In the genomic region with DNA sequence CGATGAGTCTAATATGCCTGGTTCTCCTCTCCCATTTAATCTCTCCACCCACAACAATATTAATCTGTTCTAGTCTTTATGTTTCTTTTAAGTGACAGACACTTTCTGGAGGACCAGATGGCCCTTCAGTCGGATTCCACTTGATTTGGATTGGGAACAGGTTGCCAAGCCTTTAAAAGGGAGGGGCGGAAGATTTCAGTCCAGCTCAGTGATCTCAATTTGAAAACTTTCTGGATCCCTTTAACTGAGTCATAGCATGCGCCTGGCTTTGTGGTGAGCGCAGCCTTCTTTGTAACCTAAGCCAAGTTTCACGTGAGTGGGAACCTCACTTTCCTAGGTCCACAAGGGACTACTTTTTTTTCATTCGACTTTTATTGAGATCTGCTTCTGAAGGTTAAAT, we compare ENCODE assay signal across 12 mouse cellular contexts. TPM values are rescaled to one million over a fixed set of nuclear protein-coding genes. Genes with fewer than 3 reads are reported as not detected.
DNase-seq lines count a peak whose midpoint lies in the region; ATAC-seq and TF ChIP-seq lines count a peak whose summit lies in the region.
"Had no signal": no experiment of that assay in that cellular context is flagged by ENCODE, and none has a peak within 500 bp of the region (broad histone marks: within the 10 kb centered on the region; RNA-seq: fewer than 3 reads in every experiment).

No protein-coding gene starts in this region.

- intact Hi-C loops in heart, postnatal 10 days (cut with DNase I): no loop called here

- peaks cover 17% of the 10 kb centered on the region; the same call in 1 of the 2 replicates for H3K4me1 ChIP-seq in midbrain, postnatal 0 days (ENCODE audit: insufficient read depth, low read length)

- H3K9me3 ChIP-seq in midbrain, postnatal 0 days (ENCODE audit: low read length): no peaks in the 10 kb centered on the region
- H3K9me3 ChIP-seq: embryonic facial prominence, embryonic 15.5 days had no signal

- H3K9ac ChIP-seq in midbrain, postnatal 0 days (replicated peaks; ENCODE audit: low read length, poor library complexity, severe bottlenecking): no peak overlapping the region
- H3K9ac ChIP-seq: embryonic facial prominence, embryonic 15.5 days; liver, embryonic 14.5 days had no signal

- H3K4me3 ChIP-seq in layer of hippocampus, adult 2 months: no peak overlapping the region
- no peak overlapping the region for H3K4me3 ChIP-seq in midbrain, postnatal 0 days (ENCODE audit: low read depth, low read length)
- H3K4me3 ChIP-seq: embryonic facial prominence, embryonic 15.5 days; myocyte had no signal

- WGBS in midbrain, postnatal 0 days: 59% methylated on average over 7 of the region's 7 CpGs

- no peak for TF ChIP-seq CTCF in layer of hippocampus, adult 2 months (conservative IDR thresholded peaks at IDR 0.05)
- TF ChIP-seq CTCF in brain, embryonic 14.5 days (IDR thresholded peaks at IDR 0.05; ENCODE audit: borderline replicate concordance, extremely low read depth, insufficient read depth, insufficient read length): no peak
- no peak for TF ChIP-seq CTCF in midbrain, postnatal 0 days (IDR thresholded peaks at IDR 0.05)

- ATAC-seq in midbrain, postnatal 0 days (ENCODE audit: low FRiP score): no peak

- H3K4me2 ChIP-seq in midbrain, postnatal 0 days (ENCODE audit: low read depth, low read length, poor library complexity, severe bottlenecking): no peak overlapping the region
- H3K4me2 ChIP-seq: embryonic facial prominence, embryonic 15.5 days had no signal

- no peaks in the 10 kb centered on the region for H3K36me3 ChIP-seq in midbrain, postnatal 0 days (ENCODE audit: insufficient read depth, low read length)
- H3K36me3 ChIP-seq: embryonic facial prominence, embryonic 15.5 days had no signal

- peak overlapping the region; percentile 72 for H3K27ac ChIP-seq in layer of hippocampus, adult 2 months
- no peak overlapping the region for H3K27ac ChIP-seq in midbrain, postnatal 0 days (ENCODE audit: low read depth, low read length)
- H3K27ac ChIP-seq: embryonic facial prominence, embryonic 15.5 days; liver, embryonic 14.5 days had no signal

- DNase-seq in cerebellum, adult 9-10 months: peak; percentile 59
- DNase-seq in cerebellum, adult 11-12 months: no peak
- peak; percentile 29 to 47 for DNase-seq in layer of hippocampus, adult 2 months (ENCODE audit: low spot score in 2 of 2)
- no peak for DNase-seq in layer of hippocampus, postnatal 25 days (ENCODE audit: extremely low spot score in 1 of 2, low spot score in 1 of 2)
- peak; percentile 87 for DNase-seq in brain, embryonic 14.5 days (ENCODE audit: low read depth)
- DNase-seq in heart, postnatal 10 days: peak; percentile 53 to 54
- DNase-seq in midbrain, postnatal 0 days (ENCODE audit: low spot score): no peak
- DNase-seq: kidney, adult 8-10 months; thymus, adult 2 months had no signal

- H3K27me3 ChIP-seq in midbrain, postnatal 0 days (ENCODE audit: insufficient read depth, low read length): no peaks in the 10 kb centered on the region

- no peak for TF ChIP-seq POLR2A in brain, embryonic 14.5 days (IDR thresholded peaks at IDR 0.05; ENCODE audit: borderline replicate concordance, extremely low read depth, insufficient read depth, insufficient read length, poor library complexity, severe bottlenecking)

RNA-seq across cellular contexts. Expression of a gene that starts 5.0 kb away (rescaled TPM):
- 100 to 1,000 TPM; 127 to 140 TPM for total RNA-seq in layer of hippocampus, adult 2 months (2021)
- total RNA-seq in layer of hippocampus, postnatal 25 days (2021): 100 to 1,000 TPM; 110 to 125 TPM
- polyA plus RNA-seq in brain, embryonic 14.5 days (2012; rRNA removed): 22.3 and 37.8 TPM in 2 replicates
- total RNA-seq in heart, postnatal 10 days (2021): 100 to 1,000 TPM; 149 to 150 TPM
- 97.8 and 119 TPM in 2 replicates for total RNA-seq in midbrain, postnatal 0 days (2014; rRNA removed)
- 46.6 and 46.7 TPM in 2 replicates for polyA plus RNA-seq in midbrain, postnatal 0 days (2015; fragmentation: Nextera tagmentation; extraction: Ambion mirVana)

Comparison
In these comparisons a context has a peak if more than half of its experiments do, and no peak if none do; other contexts are left out.
1. DNase-seq: peak in cerebellum, adult 9-10 months (single experiment), layer of hippocampus, adult 2 months (2 of 2), brain, embryonic 14.5 days (single experiment) and heart, postnatal 10 days (2 of 2); none in cerebellum, adult 11-12 months (single experiment), layer of hippocampus, postnatal 25 days (0 of 2) and midbrain, postnatal 0 days (single experiment).